Mouse (Mus musculus) liver, embryonic 14.5 days (tissue): ENCODE data around the gene Psma3. TPM values are rescaled to one million over a fixed set of nuclear protein-coding genes. Genes with fewer than 3 reads are reported as not detected.

ENCODE experiments used
- ATAC-seq: fragments of 200-750 bp; cut with Nextera tagmentation; 2 replicates; pipeline ENCODE4 v1.8.0; 2017; ENCODE audit warnings: moderate number of reproducible peaks, mild to moderate bottlenecking, moderate library complexity; ENCODE audit not compliant: insufficient read depth
- DNase-seq, 3 experiments: peaks; one replicate each; pipeline ENCODE4 v3.0.0-alpha.2; 2012 to 2013; ENCODE audit warnings: low read depth in 3 of 3, low spot score in 3 of 3
- H3K27ac ChIP-seq: fragments of 300-500 bp; sonication (generic); 2 replicates; pipeline ENCODE4 v1.5.1; 2014; ENCODE audit warnings: moderate library complexity, mild to moderate bottlenecking, control low read depth, inconsistent platforms
- H3K27me3 ChIP-seq: fragments of 300-500 bp; sonication (generic); 2 replicates; pipeline ENCODE4 v1.6.1; 2014; ENCODE audit warnings: mild to moderate bottlenecking, low read length, moderate library complexity; ENCODE audit not compliant: control insufficient read depth, insufficient read depth
- H3K36me3 ChIP-seq: fragments of 300-500 bp; sonication (generic); replicated peaks from 2 replicates; pipeline ENCODE4 v1.6.1; 2014; ENCODE audit warnings: low read depth; ENCODE audit not compliant: control insufficient read depth, insufficient read depth
- H3K4me1 ChIP-seq, 2 experiments: fragments of 200-500 bp in 1 of 2; fragments of 300-500 bp in 1 of 2; sonication (generic) in 1 of 2; replicated peaks; 2 replicates each; pipeline ENCODE4 v1.6.1; 2012 to 2014; ENCODE audit warnings: antibody characterized with exemption in 1 of 2, inconsistent platforms in 1 of 2, low read length in 1 of 2; ENCODE audit not compliant: control insufficient read depth in 2 of 2, insufficient read depth in 2 of 2
- H3K4me2 ChIP-seq: fragments of 300-500 bp; sonication (generic); 2 replicates; pipeline ENCODE4 v1.6.1; 2014; ENCODE audit warnings: low read depth, mild to moderate bottlenecking, control low read depth, moderate library complexity
- H3K4me3 ChIP-seq, 2 experiments: fragments of 200-500 bp in 1 of 2; fragments of 300-500 bp in 1 of 2; sonication (generic) in 1 of 2; 2 replicates each; pipeline ENCODE4 v1.5.1; 2012 to 2014; ENCODE audit warnings: low read depth in 2 of 2, low read length in 2 of 2, mild to moderate bottlenecking in 2 of 2, control low read depth in 1 of 2, inconsistent platforms in 1 of 2, moderate library complexity in 1 of 2; ENCODE audit not compliant: insufficient read depth in 1 of 2
- H3K9ac ChIP-seq: fragments of 300-500 bp; sonication (generic); replicated peaks from 2 replicates; pipeline ENCODE4 v1.6.1; 2014; ENCODE audit warnings: mild to moderate bottlenecking, control low read depth, moderate library complexity
- H3K9me3 ChIP-seq: fragments of 300-500 bp; sonication (generic); 2 replicates; pipeline ENCODE4 v1.6.1; 2016; ENCODE audit warnings: low read length, mixed read lengths; ENCODE audit not compliant: control insufficient read depth
- CTCF ChIP-seq: IDR thresholded peaks from 2 replicates; pipeline ENCODE4 v1.5.1; 2016; ENCODE audit warnings: antibody characterized with exemption, low read depth, control low read depth
- EP300 ChIP-seq: IDR thresholded peaks from 2 replicates; pipeline ENCODE4 v1.6.1; 2016; ENCODE audit warnings: antibody characterized with exemption, low read depth
- WGBS: fragments of 180-500 bp; shearing (Covaris S2); extraction: QIAGEN DNeasy Blood & Tissue Kit; methylation state at CpG from one replicate; pipeline ENCODE4 v1.1.7; 2014; ENCODE audit not compliant: insufficient replicate concordance; 5-methylcytosine and 5-hydroxymethylcytosine counted together
- polyA plus RNA-seq, 2 experiments: library from polyadenylated mRNA; depleted of rRNA in 1 of 2; stranded (reverse) in 1 of 2; unstranded in 1 of 2; fragments of >200 nt; fragmentation: Nextera tagmentation in 1 of 2; extraction: Ambion mirVana in 1 of 2; gene quantifications; 2 replicates each; pipeline versions ENCODE4 v1.2.1 to v1.2.3; 2012 to 2014

Psma3 gene
- polyA plus RNA-seq, 2 experiments: 138 to 401 TPM

DNA sequence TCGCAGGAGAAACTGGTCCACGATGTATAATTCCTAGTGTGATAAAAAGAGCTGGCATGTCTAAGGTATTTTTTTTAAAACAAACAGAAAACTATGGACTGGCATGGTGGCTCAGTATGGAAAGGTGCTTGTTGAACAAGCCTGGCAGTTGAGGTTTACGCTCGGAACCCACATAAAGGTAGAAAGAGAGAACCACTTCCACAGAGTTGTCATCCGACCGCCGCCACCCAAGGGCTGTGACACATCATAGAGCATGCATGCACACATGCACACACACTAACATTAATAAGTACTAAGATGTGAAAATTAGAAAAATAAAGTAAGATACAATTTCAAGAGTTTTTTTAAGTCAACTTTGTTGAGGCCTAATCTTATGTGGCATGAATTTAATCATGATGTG is 33.6 kb upstream of the Psma3 start:
- no peak for ATAC-seq
- DNase-seq: no peak
- WGBS: 92% methylated on average over 7 of the region's 7 CpGs
- H3K36me3 ChIP-seq: peaks cover 10% of the 10 kb centered on the region
- no peak overlapping the region for H3K4me3 ChIP-seq
- H3K27ac ChIP-seq: no peak overlapping the region
- no peak overlapping the region for H3K9ac ChIP-seq
- TF ChIP-seq CTCF: no peak
- no peak for TF ChIP-seq EP300
- H3K27me3 ChIP-seq: no peaks in the 10 kb centered on the region
- no peak overlapping the region for H3K4me2 ChIP-seq
- H3K9me3 ChIP-seq: no peaks in the 10 kb centered on the region
- H3K4me1 ChIP-seq: peaks cover 0 to 5% of the 10 kb centered on the region in 2 experiments; a peak in 3 of 4 replicates

DNA sequence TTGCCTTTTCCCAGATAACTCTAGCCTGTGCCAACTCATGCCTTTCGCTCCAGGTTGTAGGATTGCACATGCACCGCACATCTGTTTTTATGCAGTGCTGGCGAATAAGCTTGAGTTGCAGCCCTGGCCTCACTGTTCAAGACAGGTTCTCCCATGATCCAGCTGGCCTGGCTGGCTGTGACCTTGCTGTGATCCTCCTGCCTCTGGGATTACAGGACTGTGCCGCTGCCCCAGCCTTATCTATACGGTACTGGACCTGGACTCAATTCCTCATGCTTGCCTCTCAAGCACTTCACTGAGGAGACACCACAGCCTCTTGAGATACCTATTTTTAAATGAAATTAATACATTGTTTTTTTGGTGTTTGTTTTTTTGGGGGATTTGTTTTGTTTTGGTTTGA is 30.2 kb upstream of the Psma3 start:
- H3K4me3 ChIP-seq: no peak overlapping the region
- H3K27ac ChIP-seq: no peak overlapping the region
- no peak overlapping the region for H3K4me2 ChIP-seq
- ATAC-seq (no peak), DNase-seq (no peak)
- WGBS: 87% methylated on average over 5 of the region's 5 CpGs
- H3K4me1 ChIP-seq: peaks cover 0 to 1% of the 10 kb centered on the region in 2 experiments; a peak in 1 of 4 replicates
- no peaks in the 10 kb centered on the region for H3K27me3 ChIP-seq
- H3K9me3 ChIP-seq: no peaks in the 10 kb centered on the region
- TF ChIP-seq CTCF: no peak
- TF ChIP-seq EP300: no peak
- H3K36me3 ChIP-seq: peaks cover 10% of the 10 kb centered on the region
- H3K9ac ChIP-seq: no peak overlapping the region

GRCm38 (mm10) chr12:70946585-70947256 is 27.7 kb upstream of the Psma3 start:
- ATAC-seq: no peak
- TF ChIP-seq CTCF (no peak), EP300 (no peak)
- WGBS: 89% methylated on average over 10 of the region's 10 CpGs
- Histone ChIP-seq H3K9me3 (no peaks in the 10 kb centered on the region), H3K27me3 (no peaks in the 10 kb centered on the region), H3K4me3 (no peak overlapping the region), H3K36me3 (peaks cover 10% of the 10 kb centered on the region), H3K27ac (no peak overlapping the region), H3K4me1 (no peaks in the 10 kb centered on the region), H3K9ac (no peak overlapping the region), H3K4me2 (no peak overlapping the region)
- DNase-seq: no peak

DNA sequence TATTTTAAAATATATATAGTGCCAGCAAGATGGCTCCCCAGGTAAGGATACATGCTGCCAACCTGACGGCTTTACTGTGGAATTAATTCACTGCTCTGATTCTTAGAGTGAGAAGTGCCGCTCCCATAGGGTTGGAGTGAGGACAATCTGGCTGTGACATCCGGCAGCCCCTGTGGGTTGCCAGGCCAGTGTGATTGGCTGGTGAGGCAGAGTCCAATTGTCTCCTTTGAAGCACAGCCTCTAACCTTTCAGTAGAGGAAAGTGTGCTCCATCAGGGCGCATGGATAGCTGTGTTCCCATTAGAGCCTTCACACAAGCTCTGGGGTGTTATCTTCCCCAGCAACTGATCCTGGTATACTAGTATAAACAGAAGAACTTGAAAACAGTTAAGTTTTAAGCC is 15.8 kb upstream of the Psma3 start:
- TF ChIP-seq CTCF: no peak
- TF ChIP-seq EP300: no peak

GRCm38 (mm10) chr12:70967581-70967980 is 6.8 kb upstream of the Psma3 start:
- Histone ChIP-seq H3K9me3 (no peaks in the 10 kb centered on the region), H3K4me1 (peaks cover 4 to 6% of the 10 kb centered on the region in 2 experiments), H3K27me3 (no peaks in the 10 kb centered on the region), H3K4me3 (peak overlapping the region; percentile 78 to 85; a peak in 3 of 4 replicates), H3K9ac (peak overlapping the region; percentile 72), H3K27ac (peak overlapping the region; percentile 81), H3K4me2 (peak overlapping the region; percentile 71), H3K36me3 (no peaks in the 10 kb centered on the region)
- no peak for ATAC-seq
- DNase-seq: no peak
- 56% methylated on average over 8 of the region's 8 CpGs for WGBS
- TF ChIP-seq EP300 (no peak), CTCF (no peak)

More for the DNA sequence above, 15.8 kb upstream of the Psma3 start:
- Histone ChIP-seq H3K4me1 (no peaks in the 10 kb centered on the region), H3K9ac (no peak overlapping the region), H3K4me3 (no peak overlapping the region), H3K4me2 (no peak overlapping the region), H3K36me3 (peaks cover 26% of the 10 kb centered on the region), H3K27me3 (no peaks in the 10 kb centered on the region), H3K9me3 (no peaks in the 10 kb centered on the region), H3K27ac (no peak overlapping the region)
- 73% methylated on average over 4 of the region's 4 CpGs for WGBS
- no peak for DNase-seq
- ATAC-seq: no peak
